Mouse (Mus musculus) stomach, embryonic 14.5 days (tissue): ENCODE data around the gene Fhit. TPM values are rescaled to one million over a fixed set of nuclear protein-coding genes. Genes with fewer than 3 reads are reported as not detected.

ENCODE experiments used
- ATAC-seq: fragments of 200-750 bp; cut with Nextera tagmentation; 2 replicates; pipeline ENCODE4 v1.8.0; 2017; ENCODE audit warnings: low read depth, moderate TSS enrichment; ENCODE audit not compliant: insufficient number of reproducible peaks, insufficient read depth, low FRiP score
- H3K27ac ChIP-seq: fragments of 300-500 bp; sonication (generic); 2 replicates; pipeline ENCODE4 v1.5.1; 2014; ENCODE audit warnings: mild to moderate bottlenecking, low read length, moderate library complexity, mixed read lengths
- H3K27me3 ChIP-seq: fragments of 300-500 bp; sonication (generic); 2 replicates; pipeline ENCODE4 v1.6.1; 2014; ENCODE audit warnings: low read length, control low read depth, mixed read lengths; ENCODE audit not compliant: control insufficient read depth, insufficient read depth
- H3K36me3 ChIP-seq: fragments of 300-500 bp; sonication (generic); 2 replicates; pipeline ENCODE4 v1.6.1; 2014; ENCODE audit warnings: mild to moderate bottlenecking, control low read depth, low read length, moderate library complexity, mixed read lengths; ENCODE audit not compliant: control insufficient read depth, insufficient read depth
- H3K4me1 ChIP-seq: fragments of 300-500 bp; sonication (generic); 2 replicates; pipeline ENCODE4 v1.6.1; 2014; ENCODE audit warnings: low read length, control low read depth, mixed read lengths; ENCODE audit not compliant: control insufficient read depth, insufficient read depth
- H3K4me2 ChIP-seq: fragments of 300-500 bp; sonication (generic); replicated peaks from 2 replicates; pipeline ENCODE4 v1.6.1; 2014; ENCODE audit warnings: low read depth, low read length, control low read depth
- H3K4me3 ChIP-seq: fragments of 300-500 bp; sonication (generic); 2 replicates; pipeline ENCODE4 v1.5.1; 2014; ENCODE audit warnings: low read depth, low read length, control low read depth
- H3K9ac ChIP-seq: fragments of 300-500 bp; sonication (generic); replicated peaks from 2 replicates; pipeline ENCODE4 v1.6.1; 2014; ENCODE audit warnings: low read depth, mild to moderate bottlenecking, control low read depth, low read length, moderate library complexity, mixed read lengths
- H3K9me3 ChIP-seq: fragments of 300-500 bp; sonication (generic); 2 replicates; pipeline ENCODE4 v1.6.1; 2016; ENCODE audit warnings: low read depth, low read length, control low read depth; ENCODE audit not compliant: control insufficient read depth
- WGBS: fragments of 180-500 bp; shearing (Covaris S2); extraction: QIAGEN DNeasy Blood & Tissue Kit; methylation state at CpG from one replicate; pipeline ENCODE4 v1.1.7; 2014; 5-methylcytosine and 5-hydroxymethylcytosine counted together
- polyA plus RNA-seq: library from polyadenylated mRNA; unstranded; fragments of >200 nt; fragmentation: Nextera tagmentation; extraction: Ambion mirVana; gene quantifications from 2 replicates; pipeline ENCODE4 v1.2.1, GENCODE M21; 2014

Gene Fhit
- polyA plus RNA-seq, 1 experiment from 2014 or later = 10.3 TPM

GRCm38 (mm10) chr14:11132637-11133474 lies 29.0 kb downstream of the Fhit start:
- H3K27me3 ChIP-seq = no peaks in the 10 kb centered on the region
- ATAC-seq = no peak

GRCm38 (mm10) chr14:11125096-11125495 lies 36.7 kb downstream of the Fhit start:
- H3K9me3 ChIP-seq = no peaks in the 10 kb centered on the region
- H3K9ac ChIP-seq = no peak overlapping the region
- H3K4me1 ChIP-seq = no peaks in the 10 kb centered on the region
- H3K36me3 ChIP-seq = no peaks in the 10 kb centered on the region
- H3K4me2 ChIP-seq = no peak overlapping the region
- no peak overlapping the region for H3K4me3 ChIP-seq
- 56% methylated on average over 11 of the region's 11 CpGs for WGBS
- no peak overlapping the region for H3K27ac ChIP-seq
- no peak for ATAC-seq
- no peaks in the 10 kb centered on the region for H3K27me3 ChIP-seq

More at GRCm38 (mm10) chr14:11132637-11133474, 29.0 kb downstream of the Fhit start:
- 82% methylated on average over 6 of the region's 6 CpGs for WGBS
- no peaks in the 10 kb centered on the region for H3K4me1 ChIP-seq
- no peaks in the 10 kb centered on the region for H3K36me3 ChIP-seq
- no peak overlapping the region for H3K9ac ChIP-seq
- no peak overlapping the region for H3K4me3 ChIP-seq
- H3K27ac ChIP-seq = no peak overlapping the region
- H3K4me2 ChIP-seq = no peak overlapping the region
- H3K9me3 ChIP-seq = no peaks in the 10 kb centered on the region

GRCm38 (mm10) chr14:11119076-11119475 lies 42.8 kb downstream of the Fhit start:
- Histone ChIP-seq H3K27ac (no peak overlapping the region), H3K4me2 (no peak overlapping the region), H3K36me3 (no peaks in the 10 kb centered on the region), H3K9me3 (no peaks in the 10 kb centered on the region), H3K4me3 (no peak overlapping the region), H3K9ac (no peak overlapping the region), H3K4me1 (no peaks in the 10 kb centered on the region), H3K27me3 (no peaks in the 10 kb centered on the region)
- no peak for ATAC-seq
- 84% methylated on average over 6 of the region's 6 CpGs for WGBS

GRCm38 (mm10) chr14:11085596-11085995 lies 76.2 kb downstream of the Fhit start:
- no peaks in the 10 kb centered on the region for H3K9me3 ChIP-seq
- H3K27ac ChIP-seq = no peak overlapping the region
- H3K4me3 ChIP-seq = no peak overlapping the region
- H3K9ac ChIP-seq = no peak overlapping the region
- no peaks in the 10 kb centered on the region for H3K27me3 ChIP-seq
- H3K4me2 ChIP-seq = no peak overlapping the region
- ATAC-seq = no peak
- no peaks in the 10 kb centered on the region for H3K36me3 ChIP-seq
- no peaks in the 10 kb centered on the region for H3K4me1 ChIP-seq
- 71% methylated on average over 3 of the region's 3 CpGs for WGBS

- 53% methylated on average over 3 of the region's 3 CpGs for WGBS
- Histone ChIP-seq H3K27ac (no peak overlapping the region), H3K36me3 (no peaks in the 10 kb centered on the region), H3K4me3 (no peak overlapping the region), H3K9me3 (no peaks in the 10 kb centered on the region), H3K4me2 (no peak overlapping the region), H3K4me1 (no peaks in the 10 kb centered on the region), H3K27me3 (no peaks in the 10 kb centered on the region), H3K9ac (no peak overlapping the region)
- no peak for ATAC-seq
These were observed 77.9 kb downstream of the Fhit start for GRCm38 (mm10) chr14:11083946-11084345.

GRCm38 (mm10) chr14:11083462-11083861 lies 78.4 kb downstream of the Fhit start:
- WGBS = 68% methylated on average over 5 of the region's 5 CpGs
- no peak overlapping the region for H3K4me2 ChIP-seq
- H3K9me3 ChIP-seq = no peaks in the 10 kb centered on the region
- no peaks in the 10 kb centered on the region for H3K27me3 ChIP-seq
- no peak overlapping the region for H3K27ac ChIP-seq
- no peaks in the 10 kb centered on the region for H3K36me3 ChIP-seq
- no peaks in the 10 kb centered on the region for H3K4me1 ChIP-seq
- H3K4me3 ChIP-seq = no peak overlapping the region
- H3K9ac ChIP-seq = no peak overlapping the region
- ATAC-seq = no peak

- Histone ChIP-seq H3K9me3 (no peaks in the 10 kb centered on the region), H3K27me3 (no peaks in the 10 kb centered on the region), H3K4me3 (no peak overlapping the region), H3K4me1 (no peaks in the 10 kb centered on the region), H3K27ac (no peak overlapping the region), H3K9ac (no peak overlapping the region), H3K4me2 (no peak overlapping the region), H3K36me3 (no peaks in the 10 kb centered on the region)
- no peak for ATAC-seq
- 70% methylated on average over 2 of the region's 2 CpGs for whole genome bisulfite sequencing
These were observed 98.2 kb downstream of the Fhit start for GRCm38 (mm10) chr14:11063594-11063993.

GRCm38 (mm10) chr14:11060221-11060620 lies 101.6 kb downstream of the Fhit start:
- Histone ChIP-seq H3K36me3 (no peaks in the 10 kb centered on the region), H3K27me3 (no peaks in the 10 kb centered on the region), H3K27ac (no peak overlapping the region), H3K9me3 (no peaks in the 10 kb centered on the region), H3K4me1 (no peaks in the 10 kb centered on the region), H3K4me2 (no peak overlapping the region), H3K9ac (no peak overlapping the region), H3K4me3 (no peak overlapping the region)
- ATAC-seq = no peak
